In genomic region chr11:77488771-77489581, GRCm38 (mm10) we compare ENCODE assay signal across 9 mouse cellular contexts. TPM values are rescaled to one million over a fixed set of nuclear protein-coding genes. Genes with fewer than 3 reads are reported as not detected.
DNase-seq lines count a peak whose midpoint lies in the region; ATAC-seq and TF ChIP-seq lines count a peak whose summit lies in the region.
"Had no signal": no experiment of that assay in that cellular context is flagged by ENCODE, and none has a peak within 500 bp of the region (broad histone marks: within the 10 kb centered on the region; RNA-seq: fewer than 3 reads in every experiment).

No protein-coding gene starts in this region.

- H3K9ac ChIP-seq in ES-E14 (ENCODE audit: insufficient read depth, low read depth, low read length, poor library complexity, severe bottlenecking): peak overlapping the region; percentile 73
- peak overlapping the region; percentile 84 for H3K9ac ChIP-seq in embryonic facial prominence, embryonic 14.5 days (ENCODE audit: low read depth, low read length)
- H3K9ac ChIP-seq in neural tube, embryonic 11.5 days (ENCODE audit: low read length): peak overlapping the region; percentile 95

- no peak for DNase-seq in heart, embryonic 10.5 days (ENCODE audit: low spot score)
- DNase-seq in heart, postnatal 10 days: no peak
- no peak for DNase-seq in ES-E14 (ENCODE audit: low read depth, low spot score)
- DNase-seq in embryonic facial prominence, embryonic 14.5 days (ENCODE audit: low spot score): no peak
- peak; percentile 49 for DNase-seq in kidney, postnatal 10 days
- peak; percentile 36 for DNase-seq in neural tube, embryonic 11.5 days (ENCODE audit: low spot score)
- no peak for DNase-seq in gastrocnemius, adult 8-10 months (ENCODE audit: low spot score in 2 of 2)
- no peak for DNase-seq in left cerebral cortex, adult 11 months (ENCODE audit: low spot score)

- ATAC-seq in embryonic facial prominence, embryonic 14.5 days (ENCODE audit: low read depth): no peak
- no peak for ATAC-seq in neural tube, embryonic 11.5 days (ENCODE audit: insufficient read depth, low FRiP score, low TSS enrichment)

- H3K9me3 ChIP-seq in heart, embryonic 10.5 days: no peaks in the 10 kb centered on the region
- no peaks in the 10 kb centered on the region for H3K9me3 ChIP-seq in ES-E14 (ENCODE audit: control insufficient read depth, insufficient read depth, low read depth, low read length)
- H3K9me3 ChIP-seq in embryonic facial prominence, embryonic 14.5 days (ENCODE audit: control insufficient read depth, low read length): no peaks in the 10 kb centered on the region
- H3K9me3 ChIP-seq in neural tube, embryonic 11.5 days (ENCODE audit: control insufficient read depth, low read length): no peaks in the 10 kb centered on the region

- H3K4me1 ChIP-seq in heart, embryonic 10.5 days: peaks cover 63% of the 10 kb centered on the region
- H3K4me1 ChIP-seq in ES-E14 (ENCODE audit: control insufficient read depth in 2 of 2, insufficient read depth in 2 of 2, low read length in 2 of 2, poor library complexity in 1 of 2): peaks cover 3 to 15% of the 10 kb centered on the region in 2 experiments; a peak in 3 of 4 replicates
- peaks cover 50% of the 10 kb centered on the region for H3K4me1 ChIP-seq in embryonic facial prominence, embryonic 14.5 days (ENCODE audit: control insufficient read depth, insufficient read depth, low read length)
- H3K4me1 ChIP-seq in neural tube, embryonic 11.5 days (ENCODE audit: control insufficient read depth, insufficient read depth, low read length): peaks cover 62% of the 10 kb centered on the region

- 0 out of 2 replicates have a peak, but pooled peaks cover 4% of the 10 kb centered on the region for H3K27me3 ChIP-seq in heart, embryonic 10.5 days (ENCODE audit: insufficient read depth, poor library complexity, severe bottlenecking)
- H3K27me3 ChIP-seq in embryonic facial prominence, embryonic 14.5 days (replicated peaks; ENCODE audit: control insufficient read depth, insufficient read depth, low read length): no peaks in the 10 kb centered on the region
- H3K27me3 ChIP-seq in neural tube, embryonic 11.5 days (ENCODE audit: control insufficient read depth, insufficient read depth, low read length): no peaks in the 10 kb centered on the region

- 4% methylated on average over 51 of the region's 55 CpGs for WGBS in heart, embryonic 10.5 days
- WGBS in embryonic facial prominence, embryonic 14.5 days: 3% methylated on average over 25 of the region's 55 CpGs
- WGBS in neural tube, embryonic 11.5 days: 2% methylated on average over 42 of the region's 55 CpGs

- intact Hi-C loops in heart, postnatal 10 days (cut with DNase I): no loop called here

- in situ Hi-C loops in ES-E14 (cut with MboI; ENCODE audit: low sequenced_read_pairs in 2 of 2, unreplicated experiment in 2 of 2): no loop called here

- peak overlapping the region; percentile 88 for H3K4me3 ChIP-seq in heart, embryonic 10.5 days
- H3K4me3 ChIP-seq in ES-E14 (ENCODE audit: insufficient read depth in 1 of 2, low read depth in 1 of 2, low read length in 2 of 2, poor library complexity in 1 of 2, severe bottlenecking in 1 of 2): peak overlapping the region; percentile 73 to 91
- H3K4me3 ChIP-seq in embryonic facial prominence, embryonic 14.5 days (ENCODE audit: low read depth, low read length): peak overlapping the region; percentile 91
- peak overlapping the region; percentile 94 for H3K4me3 ChIP-seq in neural tube, embryonic 11.5 days (ENCODE audit: low read depth, low read length)

- H3K27ac ChIP-seq in heart, embryonic 10.5 days: peak overlapping the region; percentile 89
- H3K27ac ChIP-seq in ES-E14 (ENCODE audit: insufficient read depth, low read depth, low read length, poor library complexity, severe bottlenecking): no peak overlapping the region
- H3K27ac ChIP-seq in embryonic facial prominence, embryonic 14.5 days (replicated peaks; ENCODE audit: low read depth, low read length): peak overlapping the region; percentile 70; the same call in 1 of the 2 replicates
- peak overlapping the region; percentile 82 for H3K27ac ChIP-seq in neural tube, embryonic 11.5 days (ENCODE audit: low read depth, low read length)

- H3K36me3 ChIP-seq in heart, embryonic 10.5 days: no peaks in the 10 kb centered on the region
- no peaks in the 10 kb centered on the region for H3K36me3 ChIP-seq in ES-E14 (ENCODE audit: control insufficient read depth, insufficient read depth, low read length, poor library complexity, severe bottlenecking)
- no peaks in the 10 kb centered on the region for H3K36me3 ChIP-seq in embryonic facial prominence, embryonic 14.5 days (ENCODE audit: control insufficient read depth, insufficient read depth, low read length)
- no peaks in the 10 kb centered on the region for H3K36me3 ChIP-seq in neural tube, embryonic 11.5 days (ENCODE audit: control insufficient read depth, insufficient read depth, low read length)

- H3K4me2 ChIP-seq in embryonic facial prominence, embryonic 14.5 days (ENCODE audit: low read depth, low read length): peak overlapping the region; percentile 95
- H3K4me2 ChIP-seq in neural tube, embryonic 11.5 days (ENCODE audit: low read depth): peak overlapping the region; percentile 71

TF ChIP-seq in ES-E14, 5 proteins besides CTCF, POLR2A, EP300 and RAD21:
- 0 out of 2 replicates have a peak, but pooled peaks have one; percentile 32 for TF ChIP-seq HCFC1 (IDR thresholded peaks at IDR 0.05; ENCODE audit: borderline replicate concordance, insufficient read depth, low read length)
- TF ChIP-seq ZNF384 (IDR thresholded peaks at IDR 0.05; ENCODE audit: low read depth, low read length): no peak

RNA-seq across cellular contexts. Expression of gene Ankrd13b, which starts 0.5 kb away (rescaled TPM):
- 2.5 and 3.5 TPM in 2 replicates for polyA plus RNA-seq in heart, embryonic 10.5 days (2016; fragmentation: Nextera tagmentation; extraction: Ambion mirVana)
- total RNA-seq in heart, postnatal 10 days (2021): 10 to 100 TPM; 12.8 to 15.0 TPM
- total RNA-seq in ES-E14 (2012; rRNA removed): 7.0 and 10.7 TPM in 2 replicates
- polyA plus RNA-seq in embryonic facial prominence, embryonic 14.5 days (2014; fragmentation: Nextera tagmentation; extraction: Ambion mirVana): 11.4 and 11.6 TPM in 2 replicates
- 19.4 and 20.5 TPM in 2 replicates for polyA plus RNA-seq in neural tube, embryonic 11.5 days (2014; fragmentation: Nextera tagmentation; extraction: Ambion mirVana)
- total RNA-seq in gastrocnemius, adult 8-10 months (2022): 10 to 100 TPM in 3 of 4 experiments, 1 to 10 TPM in 1; 9.1 to 13.7 (median 11.7) TPM
- total RNA-seq: neutrophil, adult 5-6 weeks had no signal

RNA-seq across cellular contexts. Expression of gene Git1, which starts 4.4 kb away (rescaled TPM):
- polyA plus RNA-seq in heart, embryonic 10.5 days (2016; fragmentation: Nextera tagmentation; extraction: Ambion mirVana): 9.0 and 11.9 TPM in 2 replicates
- total RNA-seq in heart, postnatal 10 days (2021): 10 to 100 TPM; 64.5 to 65.1 TPM
- 43.1 and 55.2 TPM in 2 replicates for total RNA-seq in ES-E14 (2012; rRNA removed)
- 15.1 and 16.7 TPM in 2 replicates for polyA plus RNA-seq in embryonic facial prominence, embryonic 14.5 days (2014; fragmentation: Nextera tagmentation; extraction: Ambion mirVana)
- polyA plus RNA-seq in neural tube, embryonic 11.5 days (2014; fragmentation: Nextera tagmentation; extraction: Ambion mirVana): 18.7 and 21.2 TPM in 2 replicates
- 10 to 100 TPM; 25.7 to 34.1 (median 29.7) TPM for total RNA-seq in gastrocnemius, adult 8-10 months (2022)

RNA-seq across cellular contexts. Expression of gene Abhd15, which starts 25.9 kb away (rescaled TPM):
- polyA plus RNA-seq in heart, embryonic 10.5 days (2016; fragmentation: Nextera tagmentation; extraction: Ambion mirVana): 1.6 and 1.9 TPM in 2 replicates
- 1 to 10 TPM; 1.7 to 4.5 TPM for total RNA-seq in heart, postnatal 10 days (2021)
- total RNA-seq in ES-E14 (2012; rRNA removed): 1.6 and 1.7 TPM in 2 replicates
- 2.3 and 3.3 TPM in 2 replicates for polyA plus RNA-seq in embryonic facial prominence, embryonic 14.5 days (2014; fragmentation: Nextera tagmentation; extraction: Ambion mirVana)
- polyA plus RNA-seq in neural tube, embryonic 11.5 days (2014; fragmentation: Nextera tagmentation; extraction: Ambion mirVana): 2.8 and 4.0 TPM in 2 replicates
- under 1 TPM; 0.10 to 0.92 (median 0.39) TPM for total RNA-seq in gastrocnemius, adult 8-10 months (2022)

RNA-seq across cellular contexts. Expression of gene Coro6, which starts 26.8 kb away (rescaled TPM):
- polyA plus RNA-seq in heart, embryonic 10.5 days (2016; fragmentation: Nextera tagmentation; extraction: Ambion mirVana): 15.9 and 24.4 TPM in 2 replicates
- total RNA-seq in heart, postnatal 10 days (2021): 100 to 1,000 TPM; 196 to 202 TPM
- total RNA-seq in ES-E14 (2012; rRNA removed): 0.48 and 0.80 TPM in 2 replicates
- polyA plus RNA-seq in embryonic facial prominence, embryonic 14.5 days (2014; fragmentation: Nextera tagmentation; extraction: Ambion mirVana): 4.4 and 7.2 TPM in 2 replicates
- polyA plus RNA-seq in neural tube, embryonic 11.5 days (2014; fragmentation: Nextera tagmentation; extraction: Ambion mirVana): 0.41 and 0.43 TPM in 2 replicates
- 100 to 1,000 TPM; 159 to 184 (median 168) TPM for total RNA-seq in gastrocnemius, adult 8-10 months (2022)

RNA-seq across cellular contexts. Expression of gene Trp53i13, which starts 26.8 kb away (rescaled TPM):
- polyA plus RNA-seq in heart, embryonic 10.5 days (2016; fragmentation: Nextera tagmentation; extraction: Ambion mirVana): 25.2 and 30.2 TPM in 2 replicates
- 10 to 100 TPM; 11.8 to 12.9 TPM for total RNA-seq in heart, postnatal 10 days (2021)
- total RNA-seq in ES-E14 (2012; rRNA removed): 18.4 and 23.5 TPM in 2 replicates
- 51.2 and 52.3 TPM in 2 replicates for polyA plus RNA-seq in embryonic facial prominence, embryonic 14.5 days (2014; fragmentation: Nextera tagmentation; extraction: Ambion mirVana)
- 27.8 and 31.9 TPM in 2 replicates for polyA plus RNA-seq in neural tube, embryonic 11.5 days (2014; fragmentation: Nextera tagmentation; extraction: Ambion mirVana)
- 1 to 10 TPM; 3.3 to 6.0 (median 3.8) TPM for total RNA-seq in gastrocnemius, adult 8-10 months (2022)

Comparison
In these comparisons a context has a peak if more than half of its experiments do, and no peak if none do; other contexts are left out.
1. DNase-seq: peak in kidney, postnatal 10 days (single experiment) and neural tube, embryonic 11.5 days (single experiment); none in heart, embryonic 10.5 days (single experiment), heart, postnatal 10 days (0 of 2), ES-E14 (single experiment), embryonic facial prominence, embryonic 14.5 days (single experiment), gastrocnemius, adult 8-10 months (0 of 2) and left cerebral cortex, adult 11 months (single experiment).
2. Peak in every context shown above with its lines, with median percentiles within 50 percentile points of each other: H3K4me3 ChIP-seq and H3K9ac ChIP-seq.